Mouse (Mus musculus) spleen, embryonic (tissue): ENCODE measurements around the gene Foxo1.

Source experiments
- CTCF ChIA-PET: fragments of 350-600 bp; sonication (Branson Sonifier 250); formaldehyde crosslinking; loops from one replicate; lab custom pipeline; 2022; lab: Charles Lee

Foxo1 gene

DNA sequence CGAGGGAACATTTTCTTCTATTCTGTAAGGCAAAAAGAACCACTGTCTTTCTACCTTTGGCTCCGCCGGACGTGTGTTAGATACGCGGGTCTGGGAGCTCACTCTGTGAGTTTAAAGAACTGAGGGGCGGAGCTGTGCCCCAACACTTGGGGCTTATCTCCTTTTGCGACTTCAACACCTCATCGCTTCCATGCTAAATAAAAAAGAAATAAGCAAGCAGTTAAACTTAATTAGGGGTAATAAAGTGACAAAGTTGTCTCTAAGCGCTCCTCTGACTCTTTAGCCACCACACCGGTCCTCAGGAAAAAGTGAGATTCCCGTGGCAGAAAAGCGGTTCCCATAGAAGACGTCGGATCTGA, 864 bp upstream of the Foxo1 start:
- CTCF ChIA-PET: interaction anchor here (1.6 kb wide), 1 partner anchor 461 kb away, joined by 3 read pairs; no protein-coding TSS in a partner anchor

DNA sequence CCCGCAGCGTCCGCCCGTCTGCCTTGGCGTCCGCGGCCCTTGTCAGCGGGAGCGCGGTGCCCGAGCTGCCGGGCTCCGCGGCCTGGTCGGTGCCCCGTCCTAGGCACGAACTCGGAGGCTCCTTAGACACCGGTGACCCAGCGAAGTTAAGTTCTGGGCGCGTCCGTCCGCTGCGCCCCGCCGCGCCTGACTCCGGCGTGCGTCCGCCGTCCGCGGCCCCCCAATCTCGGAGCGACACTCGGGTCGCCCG, 276 bp downstream of the Foxo1 start:
- CTCF ChIA-PET: interaction anchor here (0.6 kb wide), 1 partner anchor 321 kb away, joined by 4 read pairs; no protein-coding TSS in a partner anchor

DNA sequence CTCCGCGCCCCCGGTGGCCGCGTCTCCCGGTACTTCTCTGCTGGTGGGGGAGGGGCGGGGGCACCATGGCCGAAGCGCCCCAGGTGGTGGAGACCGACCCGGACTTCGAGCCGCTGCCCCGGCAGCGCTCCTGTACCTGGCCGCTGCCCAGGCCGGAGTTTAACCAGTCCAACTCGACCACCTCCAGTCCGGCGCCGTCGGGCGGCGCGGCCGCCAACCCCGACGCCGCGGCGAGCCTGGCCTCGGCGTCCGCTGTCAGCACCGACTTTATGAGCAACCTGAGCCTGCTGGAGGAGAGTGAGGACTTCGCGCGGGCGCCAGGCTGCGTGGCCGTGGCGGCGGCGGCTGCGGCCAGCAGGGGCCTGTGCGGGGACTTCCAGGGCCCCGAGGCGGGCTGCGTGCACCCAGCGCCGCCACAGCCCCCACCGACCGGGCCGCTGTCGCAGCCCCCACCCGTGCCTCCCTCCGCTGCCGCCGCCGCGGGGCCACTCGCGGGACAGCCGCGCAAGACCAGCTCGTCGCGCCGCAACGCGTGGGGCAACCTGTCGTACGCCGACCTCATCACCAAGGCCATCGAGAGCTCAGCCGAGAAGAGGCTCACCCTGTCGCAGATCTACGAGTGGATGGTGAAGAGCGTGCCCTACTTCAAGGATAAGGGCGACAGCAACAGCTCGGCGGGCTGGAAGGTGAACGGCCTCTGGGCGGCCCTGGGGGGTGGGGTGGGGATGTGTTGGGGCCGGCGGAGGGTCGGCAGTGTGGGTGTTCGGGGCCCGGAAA, 789 bp downstream of the Foxo1 start:
- CTCF ChIA-PET: interaction anchor here (0.6 to 0.7 kb wide), 2 partner anchors 94 to 322 kb away, joined by 4 to 5 read pairs; no protein-coding TSS in a partner anchor

DNA sequence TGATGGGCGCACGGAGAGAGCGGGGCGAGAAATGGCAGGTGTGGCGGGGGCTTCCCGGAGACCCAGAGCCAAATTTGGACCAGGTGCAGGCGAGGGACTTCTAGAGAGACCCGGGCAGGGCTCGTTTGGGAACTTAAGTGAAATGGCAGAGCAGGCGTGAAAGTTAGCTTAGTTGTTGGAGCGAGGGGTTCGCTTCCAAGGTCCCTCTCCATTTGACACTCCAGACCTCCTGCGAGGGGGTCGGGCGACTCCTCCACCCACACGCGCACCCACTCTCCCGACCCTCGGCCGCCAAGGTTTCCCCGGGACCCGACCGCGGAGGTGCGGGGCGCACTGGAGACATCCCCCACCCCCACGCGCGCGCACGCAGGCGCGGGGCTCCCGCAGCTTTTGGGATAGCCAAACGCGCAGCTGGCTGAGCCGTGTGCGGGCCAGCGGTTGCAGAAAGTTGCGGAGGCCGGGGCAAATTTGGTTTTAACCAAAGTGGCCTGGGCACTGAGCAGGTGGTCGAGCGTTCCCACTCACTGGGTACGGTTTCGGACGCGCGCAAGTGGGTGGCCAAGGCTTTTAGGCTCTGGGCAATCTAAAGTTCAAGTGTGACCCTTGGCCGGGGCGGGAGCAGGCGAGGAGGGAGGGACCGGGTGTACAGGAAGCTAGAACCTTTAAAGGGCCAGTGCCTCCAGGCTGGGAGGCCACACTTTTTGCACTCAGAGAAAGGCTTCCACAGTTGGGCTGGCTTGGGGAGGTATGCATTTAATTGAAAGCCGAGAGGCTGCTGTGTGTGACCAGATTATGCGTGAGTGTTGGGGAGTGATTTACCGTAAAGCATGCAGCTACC, 1.6 kb downstream of the Foxo1 start:
- CTCF ChIA-PET: interaction anchor here (0.6 to 0.7 kb wide), 2 partner anchors 93 to 151 kb away, joined by 3 to 5 read pairs; no protein-coding TSS in a partner anchor

DNA sequence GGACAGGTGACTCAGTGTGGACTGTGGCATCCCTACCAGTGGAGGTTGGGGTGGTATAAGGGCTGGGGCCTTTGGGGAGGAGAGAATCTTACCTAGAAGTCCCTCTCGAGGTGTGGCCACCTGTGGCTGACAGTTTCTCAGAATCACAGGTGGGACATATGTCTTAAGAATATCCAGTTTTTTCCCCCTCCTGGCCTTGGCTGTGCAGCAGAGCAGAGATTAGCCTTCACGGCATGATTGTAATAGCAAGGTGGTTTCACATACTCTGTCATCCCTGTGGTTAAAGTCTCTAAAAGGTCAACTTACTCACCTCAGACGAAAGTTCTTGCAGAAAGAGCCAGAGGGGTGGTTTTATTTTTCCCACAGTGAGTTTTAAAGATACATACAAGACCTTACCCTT, 2.4 kb downstream of the Foxo1 start:
- CTCF ChIA-PET: no interaction called here

DNA sequence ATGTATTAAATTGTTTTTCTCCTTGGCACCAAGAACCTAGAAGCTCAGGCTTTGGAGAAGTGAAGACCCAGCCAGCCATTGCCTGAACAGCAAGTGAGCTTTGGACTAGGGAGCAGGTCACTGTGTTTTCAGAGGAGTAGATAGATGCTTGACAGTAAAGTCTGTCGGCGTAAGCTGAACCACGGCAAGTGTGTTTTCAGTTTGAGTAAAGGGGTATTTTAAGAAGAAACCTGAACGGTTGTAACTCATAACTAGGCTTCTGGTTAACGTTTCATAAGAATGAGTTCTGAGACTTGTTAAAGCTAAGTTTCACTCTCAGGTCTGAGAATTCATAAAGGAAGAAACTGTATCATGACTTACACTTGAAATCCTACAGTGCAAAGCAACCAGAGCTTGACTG, 3.2 kb downstream of the Foxo1 start:
- CTCF ChIA-PET: interaction anchor here (0.5 to 1.1 kb wide), 4 partner anchors 17 to 208 kb away, joined by 3 to 4 read pairs (median 3); no protein-coding TSS in a partner anchor

DNA sequence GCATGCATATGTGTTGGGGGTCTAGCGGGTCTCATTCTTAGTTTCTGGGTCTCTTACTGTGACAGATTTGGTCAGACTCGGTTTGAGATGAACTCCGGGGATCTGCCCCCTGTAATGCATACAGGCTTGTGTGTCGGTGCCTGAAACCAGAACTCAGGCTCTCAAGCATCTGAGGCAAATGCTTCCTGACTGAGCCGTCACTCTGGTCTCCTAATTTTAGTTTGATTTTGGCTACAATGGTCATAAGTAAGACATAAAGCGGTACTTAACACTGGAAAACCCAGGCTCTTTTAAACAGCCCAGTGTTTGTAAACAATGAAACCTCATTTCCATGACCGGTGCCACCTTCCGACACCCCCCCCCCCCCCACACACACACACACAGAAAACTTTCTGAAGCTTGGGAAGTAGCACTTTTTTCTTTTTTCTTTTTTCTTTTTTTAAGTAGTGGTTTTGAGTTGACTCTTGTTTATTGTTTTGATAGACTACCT, 4.3 kb downstream of the Foxo1 start:
- CTCF ChIA-PET: interaction anchor here (0.6 kb wide), 2 partner anchors 13 to 26 kb away, joined by 3 to 5 read pairs; no protein-coding TSS in a partner anchor

DNA sequence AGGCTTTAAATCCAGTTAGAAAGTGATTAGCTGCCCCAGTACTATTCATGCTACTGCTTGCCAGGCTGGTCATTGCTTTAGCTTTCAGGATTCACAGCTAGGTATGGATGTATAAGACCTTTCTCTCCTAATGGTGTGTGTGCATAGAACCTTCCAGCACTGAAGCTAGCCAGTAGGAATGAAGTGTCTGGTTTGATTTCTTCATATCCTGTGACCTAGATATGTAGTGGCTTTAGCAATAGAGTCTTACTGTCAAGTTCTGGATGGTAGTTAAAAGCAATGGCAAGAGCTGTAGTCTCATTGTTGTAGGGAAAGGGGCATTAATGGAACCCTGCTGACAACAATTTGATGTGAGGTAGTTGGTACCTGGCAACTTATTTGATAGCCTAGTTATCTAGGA, 6.3 kb downstream of the Foxo1 start:
- CTCF ChIA-PET: interaction anchor here (0.6 kb wide), 1 partner anchor 28 kb away, joined by 3 read pairs; no protein-coding TSS in a partner anchor

DNA sequence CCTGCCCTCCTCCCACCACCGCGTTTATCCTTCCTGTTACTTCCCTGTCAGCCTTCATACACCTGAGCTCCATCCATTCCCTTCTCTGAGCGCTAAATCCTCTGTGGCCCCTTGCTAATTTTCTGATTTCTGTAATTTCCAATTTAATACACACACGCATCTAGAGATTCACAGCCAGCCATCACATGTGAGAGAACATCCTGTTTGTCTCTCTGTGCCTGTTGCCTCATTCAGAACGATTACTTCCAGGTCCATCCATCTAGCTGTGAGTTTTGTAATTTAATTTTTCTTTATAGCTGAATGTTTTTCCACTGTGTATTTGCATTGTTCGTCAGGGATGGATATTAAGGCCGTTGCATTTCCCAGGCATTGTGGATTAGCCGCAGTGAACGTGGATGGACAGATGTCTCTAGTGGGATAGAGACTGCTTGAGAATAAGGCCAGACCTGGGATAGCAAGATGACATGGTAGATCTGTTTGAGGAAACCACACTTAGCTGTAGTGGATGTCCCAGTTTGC, 7.0 kb downstream of the Foxo1 start:
- CTCF ChIA-PET: interaction anchor here (0.6 kb wide), 1 partner anchor 27 kb away, joined by 3 read pairs; no protein-coding TSS in a partner anchor

DNA sequence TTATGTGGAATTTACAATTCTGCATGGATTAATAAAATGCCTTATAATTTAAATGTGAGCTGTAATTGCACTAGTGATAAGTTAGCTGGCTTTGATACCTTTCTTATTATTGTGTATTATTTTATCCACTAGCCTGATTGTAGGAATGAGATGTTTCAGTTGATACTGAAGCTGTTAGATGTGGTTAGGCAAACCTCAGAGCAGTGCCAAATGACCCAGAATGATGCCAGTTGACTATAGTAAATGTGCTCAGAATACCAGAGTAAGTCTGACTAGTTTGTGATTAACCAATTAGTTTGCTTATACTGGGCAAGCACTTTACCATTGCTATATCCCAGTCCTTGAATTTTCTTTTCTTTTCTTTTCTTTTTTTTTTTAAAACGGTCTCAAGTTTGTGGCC, 12.5 kb downstream of the Foxo1 start:
- CTCF ChIA-PET: interaction anchor here (0.5 to 0.7 kb wide), 2 partner anchors 63 to 66 kb away, joined by 3 to 7 read pairs; no protein-coding TSS in a partner anchor

DNA sequence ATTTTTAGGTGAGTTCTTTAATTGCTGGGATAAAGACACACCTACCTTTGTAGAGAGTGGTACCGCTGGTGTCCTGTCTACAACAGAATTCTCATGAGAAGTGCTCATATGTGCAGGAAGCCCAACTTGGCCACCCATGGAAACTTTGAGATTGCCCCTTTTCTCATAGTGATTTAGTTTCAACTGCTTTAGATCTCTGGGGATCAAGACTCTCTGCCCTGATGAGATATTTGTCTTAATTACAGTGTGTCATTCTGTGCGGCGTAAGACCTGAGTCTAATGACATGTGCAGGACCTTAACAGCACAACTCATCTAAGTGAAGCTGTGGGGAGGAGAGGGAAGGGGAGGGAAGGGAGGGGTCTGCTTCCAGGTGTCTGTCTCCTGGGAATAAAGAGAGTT, 13.7 kb downstream of the Foxo1 start:
- CTCF ChIA-PET: interaction anchor here (0.7 kb wide), 1 partner anchor 212 kb away, joined by 3 read pairs; no protein-coding TSS in a partner anchor

DNA sequence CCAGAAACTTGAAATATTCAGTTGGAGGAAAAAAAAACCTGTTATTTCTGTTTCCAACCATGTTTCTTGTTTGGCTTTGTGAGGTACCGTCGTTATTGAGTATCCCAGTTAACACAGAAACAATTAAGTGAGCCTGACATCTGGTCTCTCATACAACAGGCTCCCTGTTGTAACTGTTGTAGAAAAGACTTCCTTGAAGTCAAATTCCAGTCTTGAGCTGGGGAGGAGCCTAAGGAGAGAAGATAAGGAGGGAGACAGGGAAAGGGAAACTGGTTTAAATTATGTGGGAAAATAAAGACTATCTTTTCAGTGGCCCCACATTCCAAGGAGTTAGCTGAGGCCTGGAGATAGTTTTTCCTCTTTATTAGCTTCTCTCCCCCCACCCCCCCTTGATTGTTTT, 14.2 kb downstream of the Foxo1 start:
- CTCF ChIA-PET: interaction anchor here (0.7 kb wide), 1 partner anchor 62 kb away, joined by 7 read pairs; no protein-coding TSS in a partner anchor

DNA sequence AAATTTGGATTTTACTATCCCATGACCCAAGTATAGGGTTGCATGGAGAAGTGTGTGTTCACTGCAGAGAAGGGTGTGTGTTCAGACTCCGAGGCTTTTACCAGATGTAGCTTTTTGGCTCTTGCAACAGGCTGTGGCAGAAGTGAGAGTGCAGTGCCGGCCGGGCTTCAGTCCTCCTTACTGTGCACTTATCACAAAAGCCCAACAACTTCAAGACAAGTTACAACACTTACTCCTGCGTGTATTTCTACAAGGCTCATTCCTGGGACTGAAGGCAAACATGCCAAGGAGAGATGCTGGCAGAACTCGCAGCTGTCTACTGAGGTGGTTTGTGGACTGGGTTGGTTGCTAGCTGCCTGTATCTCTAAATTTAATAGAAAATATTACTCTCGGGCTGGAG, 15.4 kb downstream of the Foxo1 start:
- CTCF ChIA-PET: no interaction called here

DNA sequence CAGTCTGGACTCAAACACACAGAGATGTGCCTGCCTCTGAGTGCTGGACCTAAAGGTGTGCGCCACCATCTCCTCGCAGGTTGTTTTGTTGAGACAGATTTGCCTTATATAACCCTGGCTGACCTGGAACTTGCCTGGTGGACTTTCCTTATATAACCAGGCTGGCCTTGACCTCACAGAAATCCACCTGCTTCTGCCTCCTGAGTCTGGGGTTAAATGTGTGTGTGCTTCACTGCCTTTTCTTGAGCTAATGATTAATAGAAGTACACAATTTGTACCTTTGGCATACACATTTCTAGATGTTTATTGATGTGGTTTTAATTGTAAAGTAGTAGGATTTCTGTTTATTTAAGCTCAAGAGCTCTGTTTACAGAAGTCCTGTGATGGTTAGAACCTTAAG, 22.7 kb downstream of the Foxo1 start:
- CTCF ChIA-PET: interaction anchor here (0.7 kb wide), 1 partner anchor 514 kb away, joined by 3 read pairs; no protein-coding TSS in a partner anchor

DNA sequence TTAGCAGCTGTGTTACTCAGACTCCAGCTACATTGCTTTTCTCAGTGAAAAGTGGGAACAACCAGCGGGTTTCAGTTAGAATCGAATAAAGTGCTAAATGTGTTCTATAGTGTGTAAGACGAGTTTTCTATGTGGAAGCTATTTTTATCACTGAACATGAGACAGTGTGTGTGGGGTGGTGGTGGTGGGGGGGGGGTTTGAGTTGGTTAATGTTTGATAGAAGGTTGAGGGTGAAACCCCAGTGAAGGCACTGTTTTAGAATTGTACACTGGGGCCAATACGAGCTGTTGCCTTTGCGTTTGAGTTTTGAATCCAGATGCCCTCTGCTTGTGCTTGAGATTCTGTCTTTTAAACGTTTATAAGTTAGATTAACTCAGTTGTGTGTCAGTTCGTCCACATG, 24.4 kb downstream of the Foxo1 start:
- CTCF ChIA-PET: no interaction called here

DNA sequence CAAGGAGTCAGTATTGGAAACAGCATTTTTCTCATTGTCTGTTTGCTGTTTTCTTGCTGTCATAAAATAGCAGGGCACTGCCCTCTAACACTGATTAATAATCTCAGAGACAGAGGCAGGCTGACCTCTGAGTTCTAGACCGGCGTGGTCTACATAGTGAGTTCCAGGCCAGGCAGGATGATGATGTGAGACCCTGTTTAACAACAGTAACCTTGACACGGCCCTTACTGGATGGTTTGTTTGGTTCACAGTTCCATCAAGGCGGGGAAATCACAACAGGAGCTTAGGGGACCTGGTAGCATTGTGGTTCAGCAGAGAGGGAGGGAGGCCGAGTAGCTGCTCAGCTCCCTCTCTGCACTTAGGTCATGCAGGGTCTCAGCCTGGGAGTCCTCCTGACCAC, 25.8 kb downstream of the Foxo1 start:
- CTCF ChIA-PET: interaction anchor here (0.6 kb wide), 2 partner anchors 443 to 531 kb away, joined by 3 to 20 read pairs; no protein-coding TSS in a partner anchor

DNA sequence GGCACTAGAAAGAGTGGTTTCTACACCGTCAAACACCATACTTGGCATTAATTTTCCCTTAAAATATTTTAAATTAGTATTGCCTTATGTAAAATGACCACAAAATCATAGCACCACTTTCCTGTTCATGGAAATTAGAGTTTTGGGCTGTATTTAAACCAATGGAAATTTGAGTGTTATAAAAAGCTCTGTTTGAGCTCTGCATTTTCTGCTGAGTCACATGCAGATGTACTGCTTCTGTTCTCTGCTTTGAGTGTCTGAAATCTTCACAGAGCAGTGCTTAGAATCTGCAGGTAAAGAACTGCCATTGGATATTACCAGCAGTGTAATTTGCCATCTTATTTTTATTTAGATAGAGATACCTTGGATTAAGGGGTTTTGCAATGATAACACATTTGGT, 27.6 kb downstream of the Foxo1 start:
- CTCF ChIA-PET: no interaction called here

DNA sequence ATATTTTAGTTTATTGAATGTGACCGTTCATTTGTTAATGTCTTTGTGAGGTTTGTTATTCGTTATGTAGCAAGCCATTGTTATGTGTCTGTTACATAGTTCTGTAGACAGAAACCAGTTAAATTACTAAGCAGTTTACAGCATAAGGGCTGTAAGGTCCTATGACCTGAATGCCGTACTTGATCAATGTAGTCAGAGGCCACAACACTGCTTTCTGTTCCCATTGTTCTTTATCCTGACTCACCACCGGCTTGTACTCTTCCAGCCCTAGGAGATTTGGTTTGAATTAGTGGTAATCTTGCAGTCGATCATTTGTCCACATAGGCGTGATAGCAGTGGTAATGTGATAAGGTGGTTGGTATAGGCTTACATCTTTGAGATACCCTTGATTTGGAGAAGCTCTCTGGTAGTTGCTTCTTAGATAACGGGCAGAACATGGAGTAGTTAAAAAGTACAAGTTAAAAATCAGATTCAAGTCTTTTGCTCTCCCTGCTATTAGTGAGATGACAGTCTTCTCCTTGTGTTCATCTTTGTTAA, 28.2 kb downstream of the Foxo1 start:
- CTCF ChIA-PET: interaction anchor here (0.6 kb wide), 1 partner anchor 40 kb away, joined by 3 read pairs; no protein-coding TSS in a partner anchor

DNA sequence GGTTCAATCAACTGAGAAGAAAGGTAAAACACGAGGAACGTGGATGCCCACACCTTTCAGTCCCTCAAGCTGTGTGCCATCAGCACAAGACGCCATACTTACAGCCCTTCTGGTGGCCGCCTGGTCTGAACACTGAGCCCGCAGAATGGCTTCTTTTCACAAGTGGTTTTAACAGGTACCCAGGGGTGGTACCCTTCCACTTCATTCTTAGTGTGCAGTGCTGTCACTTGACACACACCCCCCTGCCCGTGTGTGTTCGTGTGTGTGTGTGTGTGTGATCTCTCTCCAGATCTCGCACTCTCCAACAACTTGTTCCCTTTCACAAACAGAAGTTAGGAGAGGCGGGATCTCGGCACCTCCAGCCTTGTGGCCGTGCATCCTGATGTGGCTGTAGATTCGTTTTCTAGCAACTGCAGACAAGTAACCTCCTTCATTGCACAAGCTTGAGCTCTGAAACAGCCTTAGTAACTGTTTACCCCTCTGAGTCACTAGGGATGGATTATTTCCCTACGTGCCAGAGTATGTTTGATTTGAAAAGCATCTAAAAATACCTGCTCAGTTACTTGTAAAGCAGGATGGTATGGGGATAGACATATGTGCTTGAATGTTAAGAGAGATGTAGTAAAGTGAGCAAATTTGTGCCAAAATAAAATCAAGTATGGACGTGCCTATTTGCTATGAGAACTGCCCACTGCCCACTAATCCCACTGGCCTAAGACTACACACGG, 29.3 kb downstream of the Foxo1 start:
- CTCF ChIA-PET: no interaction called here

DNA sequence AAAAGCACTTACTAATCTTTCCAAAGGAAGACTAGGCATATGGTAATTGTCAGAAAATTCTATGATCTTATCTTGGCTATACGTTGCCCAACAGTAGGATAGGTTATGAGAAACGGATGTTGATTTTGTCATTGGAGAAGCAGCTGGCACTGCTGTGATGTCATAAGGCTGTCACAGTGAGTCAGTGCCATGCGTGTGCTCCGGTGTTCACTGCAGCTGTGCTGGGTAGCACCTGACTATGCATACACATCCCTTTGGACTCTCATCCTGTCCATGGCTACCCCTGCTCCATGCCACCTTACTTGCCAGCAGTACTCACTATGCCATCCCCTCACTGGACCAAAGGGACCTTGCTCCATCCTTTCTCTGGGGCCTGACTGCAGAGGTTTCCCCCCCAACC, 30.5 kb downstream of the Foxo1 start:
- CTCF ChIA-PET: interaction anchor here (0.5 kb wide), 1 partner anchor 26 kb away, joined by 5 read pairs; no protein-coding TSS in a partner anchor
